12 mouse cellular contexts compared by ENCODE assay signal in genomic region chr19:10946506-10946905, GRCm38 (mm10). TPM values are rescaled to one million over a fixed set of nuclear protein-coding genes. Genes with fewer than 3 reads are reported as not detected.
DNase-seq lines count a peak whose midpoint lies in the region; ATAC-seq and TF ChIP-seq lines count a peak whose summit lies in the region.
"Had no signal": no experiment of that assay in that cellular context is flagged by ENCODE, and none has a peak within 500 bp of the region (broad histone marks: within the 10 kb centered on the region; RNA-seq: fewer than 3 reads in every experiment).

No protein-coding gene starts in this region.

- 85% methylated on average over 3 of the region's 3 CpGs for WGBS in lung, embryonic 14.5 days
- WGBS in lung, postnatal 0 days: 67% methylated on average over 3 of the region's 3 CpGs
- 85% methylated on average over 3 of the region's 3 CpGs for WGBS in intestine, embryonic 16.5 days
- 85% methylated on average over 3 of the region's 3 CpGs for WGBS in neural tube, embryonic 13.5 days

- H3K9me3 ChIP-seq in lung, embryonic 14.5 days (ENCODE audit: low read depth, low read length): no peaks in the 10 kb centered on the region
- H3K9me3 ChIP-seq in lung, postnatal 0 days (ENCODE audit: low read length): no peaks in the 10 kb centered on the region
- no peaks in the 10 kb centered on the region for H3K9me3 ChIP-seq in intestine, embryonic 16.5 days (ENCODE audit: control insufficient read depth, low read length)
- H3K9me3 ChIP-seq in neural tube, embryonic 13.5 days: no peaks in the 10 kb centered on the region

- H3K27me3 ChIP-seq in lung, embryonic 14.5 days (ENCODE audit: insufficient read depth, low read length): no peaks in the 10 kb centered on the region
- H3K27me3 ChIP-seq in lung, postnatal 0 days (replicated peaks; ENCODE audit: insufficient read depth, low read length): no peaks in the 10 kb centered on the region
- H3K27me3 ChIP-seq in intestine, embryonic 16.5 days (replicated peaks; ENCODE audit: control insufficient read depth, insufficient read depth, low read length): no peaks in the 10 kb centered on the region
- no peaks in the 10 kb centered on the region for H3K27me3 ChIP-seq in neural tube, embryonic 13.5 days

- H3K9ac ChIP-seq in lung, embryonic 14.5 days: no peak overlapping the region
- no peak overlapping the region for H3K9ac ChIP-seq in lung, postnatal 0 days (replicated peaks; ENCODE audit: low read depth)
- H3K9ac ChIP-seq in intestine, embryonic 16.5 days (ENCODE audit: low read depth, low read length): peak overlapping the region; percentile 73
- peak overlapping the region; percentile 88; the same call in 1 of the 2 replicates for H3K9ac ChIP-seq in neural tube, embryonic 13.5 days

- no peak overlapping the region for H3K27ac ChIP-seq in lung, embryonic 14.5 days (ENCODE audit: low read depth)
- H3K27ac ChIP-seq in lung, postnatal 0 days (ENCODE audit: low read length): no peak overlapping the region
- H3K27ac ChIP-seq in intestine, embryonic 16.5 days (ENCODE audit: low read length): no peak overlapping the region
- no peak overlapping the region for H3K27ac ChIP-seq in neural tube, embryonic 13.5 days (replicated peaks)

- H3K4me3 ChIP-seq in lung, embryonic 14.5 days (ENCODE audit: low read depth, low read length): no peak overlapping the region; the same call in 1 of the 2 replicates
- H3K4me3 ChIP-seq in lung, postnatal 0 days (ENCODE audit: low read depth, low read length): no peak overlapping the region
- H3K4me3 ChIP-seq in intestine, embryonic 16.5 days (ENCODE audit: low read length): 0 out of 2 replicates have a peak overlapping the region, but pooled peaks have one; percentile 58
- 0 out of 2 replicates have a peak overlapping the region, but pooled peaks have one; percentile 3 for H3K4me3 ChIP-seq in neural tube, embryonic 13.5 days

- ATAC-seq in cerebellum, adult (ENCODE audit: insufficient number of reproducible peaks, low FRiP score, low TSS enrichment): no peak
- no peak for ATAC-seq in lung, embryonic 14.5 days (ENCODE audit: insufficient read depth)
- ATAC-seq in lung, postnatal 0 days: no peak
- no peak for ATAC-seq in intestine, embryonic 16.5 days
- no peak for ATAC-seq in neural tube, embryonic 13.5 days (ENCODE audit: low read depth)

- H3K4me2 ChIP-seq in lung, embryonic 14.5 days: peak overlapping the region; percentile 79
- H3K4me2 ChIP-seq in lung, postnatal 0 days (replicated peaks; ENCODE audit: low read depth, low read length): no peak overlapping the region
- H3K4me2 ChIP-seq in intestine, embryonic 16.5 days (ENCODE audit: low read depth, low read length): no peak overlapping the region
- peak overlapping the region; percentile 100; the same call in 1 of the 2 replicates for H3K4me2 ChIP-seq in neural tube, embryonic 13.5 days

- TF ChIP-seq CTCF in lung, embryonic 14.5 days (IDR thresholded peaks at IDR 0.05; ENCODE audit: low read depth): no peak
- no peak for TF ChIP-seq CTCF in lung, postnatal 0 days (IDR thresholded peaks at IDR 0.05)

- TF ChIP-seq EP300 in lung, postnatal 0 days (IDR thresholded peaks at IDR 0.05): no peak

- H3K36me3 ChIP-seq in lung, embryonic 14.5 days (ENCODE audit: insufficient read depth): peaks cover 41% of the 10 kb centered on the region
- H3K36me3 ChIP-seq in lung, postnatal 0 days (ENCODE audit: insufficient read depth, low read length): peaks cover 15% of the 10 kb centered on the region; the same call in 1 of the 2 replicates
- peaks cover 8% of the 10 kb centered on the region for H3K36me3 ChIP-seq in intestine, embryonic 16.5 days (ENCODE audit: control insufficient read depth, insufficient read depth, low read length)
- H3K36me3 ChIP-seq in neural tube, embryonic 13.5 days: peaks cover 46% of the 10 kb centered on the region

- peak; percentile 38 to 56 for DNase-seq in cerebellum, postnatal 10 days
- no peak for DNase-seq in lung, embryonic 14.5 days
- DNase-seq in lung, postnatal 0 days (ENCODE audit: low spot score): no peak
- DNase-seq in layer of hippocampus, adult 8-10 months (ENCODE audit: low spot score in 2 of 2): no peak
- no peak for DNase-seq in frontal cortex, postnatal 36 days (ENCODE audit: low spot score in 2 of 2)
- DNase-seq: cerebellum, adult 8-10 months; gastrocnemius, postnatal 10 days had no signal

- peaks cover 6% of the 10 kb centered on the region for H3K4me1 ChIP-seq in lung, embryonic 14.5 days (ENCODE audit: insufficient read depth)
- H3K4me1 ChIP-seq in lung, postnatal 0 days (ENCODE audit: insufficient read depth, low read depth, low read length): peaks cover 9% of the 10 kb centered on the region
- peaks cover 23% of the 10 kb centered on the region for H3K4me1 ChIP-seq in intestine, embryonic 16.5 days (ENCODE audit: control insufficient read depth, insufficient read depth, low read length)
- H3K4me1 ChIP-seq in neural tube, embryonic 13.5 days (replicated peaks): peaks cover 36% of the 10 kb centered on the region

RNA-seq across cellular contexts. Expression of gene Ccdc86, which starts 2.6 kb away (rescaled TPM):
- 28.5 and 32.7 TPM in 2 replicates for polyA plus RNA-seq in lung, embryonic 14.5 days (2014; fragmentation: Nextera tagmentation; extraction: Ambion mirVana)
- 13.5 and 14.7 TPM in 2 replicates for polyA plus RNA-seq in lung, postnatal 0 days (2015; fragmentation: Nextera tagmentation; extraction: Ambion mirVana)
- 25.6 and 29.4 TPM in 2 replicates for polyA plus RNA-seq in intestine, embryonic 16.5 days (2015; fragmentation: Nextera tagmentation; extraction: Ambion mirVana)
- polyA plus RNA-seq in neural tube, embryonic 13.5 days (2015; fragmentation: Nextera tagmentation; extraction: Ambion mirVana): 14.6 and 15.3 TPM in 2 replicates
- 10 to 100 TPM in 2 of 4 experiments, 1 to 10 TPM in 2; 8.1 to 10.5 (median 9.8) TPM for total RNA-seq in layer of hippocampus, adult 8-10 months (2022)

RNA-seq across cellular contexts. Expression of gene Ptgdr2, which starts 9.5 kb away (rescaled TPM):
- not detected in 2 replicates for polyA plus RNA-seq in lung, embryonic 14.5 days (2014; fragmentation: Nextera tagmentation; extraction: Ambion mirVana)
- polyA plus RNA-seq in lung, postnatal 0 days (2015; fragmentation: Nextera tagmentation; extraction: Ambion mirVana): 0.36 and 0.45 TPM in 2 replicates
- polyA plus RNA-seq in intestine, embryonic 16.5 days (2015; fragmentation: Nextera tagmentation; extraction: Ambion mirVana): 0.05 and 0.11 TPM in 2 replicates
- polyA plus RNA-seq in neural tube, embryonic 13.5 days (2015; fragmentation: Nextera tagmentation; extraction: Ambion mirVana): not detected in 2 replicates
- total RNA-seq in layer of hippocampus, adult 8-10 months (2022): under 1 TPM in 2 of 4 experiments, not detected in 2; 0.16 to 0.35 TPM

RNA-seq across cellular contexts. Expression of gene Zp1, which starts 26.1 kb away (rescaled TPM):
- not detected in 2 replicates for polyA plus RNA-seq in lung, embryonic 14.5 days (2014; fragmentation: Nextera tagmentation; extraction: Ambion mirVana)
- polyA plus RNA-seq in lung, postnatal 0 days (2015; fragmentation: Nextera tagmentation; extraction: Ambion mirVana): not detected in 2 replicates
- polyA plus RNA-seq in intestine, embryonic 16.5 days (2015; fragmentation: Nextera tagmentation; extraction: Ambion mirVana): not detected in 2 replicates
- polyA plus RNA-seq in neural tube, embryonic 13.5 days (2015; fragmentation: Nextera tagmentation; extraction: Ambion mirVana): not detected in 2 replicates
- total RNA-seq in layer of hippocampus, adult 8-10 months (2022): not detected
- total RNA-seq: layer of hippocampus, postnatal 14 days; monocyte, adult 5-6 weeks had no signal

RNA-seq across cellular contexts. Expression of gene Ms4a10, which starts 28.0 kb away (rescaled TPM):
- polyA plus RNA-seq in lung, embryonic 14.5 days (2014; fragmentation: Nextera tagmentation; extraction: Ambion mirVana): not detected in 2 replicates
- polyA plus RNA-seq in lung, postnatal 0 days (2015; fragmentation: Nextera tagmentation; extraction: Ambion mirVana): not detected in 2 replicates
- polyA plus RNA-seq in intestine, embryonic 16.5 days (2015; fragmentation: Nextera tagmentation; extraction: Ambion mirVana): 111 and 159 TPM in 2 replicates
- polyA plus RNA-seq in neural tube, embryonic 13.5 days (2015; fragmentation: Nextera tagmentation; extraction: Ambion mirVana): not detected in 2 replicates
- not detected for total RNA-seq in layer of hippocampus, adult 8-10 months (2022)
- total RNA-seq: gastrocnemius, postnatal 10 days; layer of hippocampus, postnatal 14 days; monocyte, adult 5-6 weeks had no signal

RNA-seq across cellular contexts. Expression of gene Ms4a15, which starts 46.5 kb away (rescaled TPM):
- not detected in 2 replicates for polyA plus RNA-seq in lung, embryonic 14.5 days (2014; fragmentation: Nextera tagmentation; extraction: Ambion mirVana)
- polyA plus RNA-seq in lung, postnatal 0 days (2015; fragmentation: Nextera tagmentation; extraction: Ambion mirVana): 0.15 and 0.37 TPM in 2 replicates
- 0.31 and 0.37 TPM in 2 replicates for polyA plus RNA-seq in intestine, embryonic 16.5 days (2015; fragmentation: Nextera tagmentation; extraction: Ambion mirVana)
- polyA plus RNA-seq in neural tube, embryonic 13.5 days (2015; fragmentation: Nextera tagmentation; extraction: Ambion mirVana): not detected in 2 replicates
- total RNA-seq in layer of hippocampus, adult 8-10 months (2022): not detected
- total RNA-seq: gastrocnemius, postnatal 10 days; layer of hippocampus, postnatal 14 days had no signal

Comparison
In these comparisons a context has a peak if more than half of its experiments do, and no peak if none do; other contexts are left out.
1. H3K4me2 ChIP-seq: peak in lung, embryonic 14.5 days (single experiment) and neural tube, embryonic 13.5 days (single experiment); none in lung, postnatal 0 days (single experiment) and intestine, embryonic 16.5 days (single experiment).
2. DNase-seq: peak in cerebellum, postnatal 10 days (2 of 2); none in lung, embryonic 14.5 days (single experiment), lung, postnatal 0 days (single experiment), layer of hippocampus, adult 8-10 months (0 of 2) and frontal cortex, postnatal 36 days (0 of 2).
3. H3K4me3 ChIP-seq: peak in intestine, embryonic 16.5 days (single experiment) and neural tube, embryonic 13.5 days (single experiment); none in lung, embryonic 14.5 days (single experiment) and lung, postnatal 0 days (single experiment).
4. H3K9ac ChIP-seq: peak in intestine, embryonic 16.5 days (single experiment) and neural tube, embryonic 13.5 days (single experiment); none in lung, embryonic 14.5 days (single experiment) and lung, postnatal 0 days (single experiment).